In the genomic region with DNA sequence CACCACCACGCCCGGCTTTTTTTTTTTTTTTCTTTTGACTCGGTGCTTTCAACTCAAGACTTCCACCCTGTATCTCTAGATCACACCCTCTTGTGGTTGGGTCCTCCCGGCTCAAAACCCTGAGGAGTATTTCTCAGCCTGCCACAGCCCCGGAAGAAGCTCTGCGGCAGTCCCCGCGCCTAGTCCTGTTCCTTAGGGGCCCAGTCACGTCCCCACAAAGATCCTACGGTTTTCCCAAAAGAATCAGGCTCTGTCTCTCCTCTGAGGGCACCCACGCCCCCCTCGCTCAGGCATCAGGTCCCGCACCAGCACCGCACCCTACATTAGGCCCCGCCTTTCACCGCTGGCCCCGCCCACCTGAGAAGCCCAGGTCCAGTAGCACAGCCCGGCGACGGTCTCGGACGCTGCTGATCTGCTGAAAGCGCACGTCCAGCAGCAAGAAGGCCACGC, we compare ENCODE assay signal across 9 mouse cellular contexts. TPM values are rescaled to one million over a fixed set of nuclear protein-coding genes. Genes with fewer than 3 reads are reported as not detected.
DNase-seq lines count a peak whose midpoint lies in the region; ATAC-seq and TF ChIP-seq lines count a peak whose summit lies in the region.
"Had no signal": no experiment of that assay in that cellular context is flagged by ENCODE, and none has a peak within 500 bp of the region (broad histone marks: within the 10 kb centered on the region; RNA-seq: fewer than 3 reads in every experiment).

No protein-coding gene starts in this region.

- TF ChIP-seq CTCF in small intestine, adult 2 months (IDR thresholded peaks at IDR 0.05; ENCODE audit: extremely low read depth, insufficient read length, insufficient replicate concordance, low read depth, low read length) = no peak

- WGBS in small intestine, adult 2 months = under 1% methylated on average over 25 of the region's 25 CpGs

- H3K27me3 ChIP-seq in small intestine, adult 2 months (ENCODE audit: control insufficient read depth, insufficient read depth, low read length) = peaks cover 17% of the 10 kb centered on the region
- H3K27me3 ChIP-seq: Patski had no signal

- H3K4me3 ChIP-seq in small intestine, adult 2 months (ENCODE audit: low read depth, low read length) = peak overlapping the region; percentile 74

- peaks cover 4% of the 10 kb centered on the region; the same call in 1 of the 2 replicates for H3K36me3 ChIP-seq in small intestine, adult 2 months (ENCODE audit: control insufficient read depth, insufficient read depth, low read length)

- ATAC-seq in cerebellum, adult (ENCODE audit: insufficient number of reproducible peaks, low FRiP score, low TSS enrichment) = no peak
- ATAC-seq: Patski had no signal

- H3K27ac ChIP-seq in small intestine, adult 2 months (ENCODE audit: insufficient read depth, low read depth, low read length) = no peak overlapping the region

- peak; percentile 51 to 56 for DNase-seq in cerebellum, postnatal 14 days
- peak; percentile 35 for DNase-seq in brain, adult 2 months (ENCODE audit: low read depth, low spot score)
- peak; percentile 39 for DNase-seq in gastrocnemius, postnatal 10 days
- peak; percentile 56 for DNase-seq in kidney, adult 9 months
- DNase-seq in lung, postnatal 10 days = peak; percentile 74
- DNase-seq in frontal cortex, postnatal 14 days (ENCODE audit: low spot score in 2 of 2) = no peak

- peaks cover 13% of the 10 kb centered on the region for H3K4me1 ChIP-seq in small intestine, adult 2 months (ENCODE audit: control insufficient read depth, insufficient read depth, insufficient read length, low read length)

- TF ChIP-seq POLR2A in small intestine, adult 2 months (IDR thresholded peaks at IDR 0.05; ENCODE audit: low read depth, low read length) = no peak

RNA-seq across cellular contexts. Expression of a gene that starts 2.6 kb away (rescaled TPM):
- under 1 TPM; 0.16 to 0.52 TPM for total RNA-seq in gastrocnemius, postnatal 10 days (2021)
- polyA plus RNA-seq in small intestine, adult 2 months (2012; rRNA removed) = 1.2 and 1.3 TPM in 2 replicates

RNA-seq across cellular contexts. Expression of a gene that starts 8.8 kb away (rescaled TPM):
- 10 to 100 TPM; 22.2 to 24.6 TPM for total RNA-seq in gastrocnemius, postnatal 10 days (2021)
- polyA plus RNA-seq in small intestine, adult 2 months (2012; rRNA removed) = 22.8 and 35.9 TPM in 2 replicates

RNA-seq across cellular contexts. Expression of a gene that starts 8.9 kb away (rescaled TPM):
- 1 to 10 TPM; 1.6 to 1.9 TPM for total RNA-seq in gastrocnemius, postnatal 10 days (2021)
- 57.7 and 115 TPM in 2 replicates for polyA plus RNA-seq in small intestine, adult 2 months (2012; rRNA removed)

RNA-seq across cellular contexts. Expression of a gene that starts 17.7 kb away (rescaled TPM):
- total RNA-seq in gastrocnemius, postnatal 10 days (2021) = 10 to 100 TPM; 18.0 to 21.0 TPM
- polyA plus RNA-seq in small intestine, adult 2 months (2012; rRNA removed) = 41.1 and 85.8 TPM in 2 replicates

RNA-seq across cellular contexts. Expression of a gene that starts 20.3 kb away (rescaled TPM):
- 10 to 100 TPM; 16.7 to 19.4 TPM for total RNA-seq in gastrocnemius, postnatal 10 days (2021)
- 26.0 and 49.6 TPM in 2 replicates for polyA plus RNA-seq in small intestine, adult 2 months (2012; rRNA removed)

Comparison
In these comparisons a context has a peak if more than half of its experiments do, and no peak if none do; other contexts are left out.
1. DNase-seq: peak in cerebellum, postnatal 14 days (2 of 2), brain, adult 2 months (single experiment), gastrocnemius, postnatal 10 days (single experiment), kidney, adult 9 months (single experiment) and lung, postnatal 10 days (single experiment); none in frontal cortex, postnatal 14 days (0 of 2).